Mouse (Mus musculus): ENCODE measurements around the gene Cyb5r1.

Gene Cyb5r1

GRCm38 (mm10) chr1:134460294-134461284 lies 55.2 kb downstream of the Cyb5r1 start:
- no peak for DNase-seq
